Comparison of ENCODE assay signal across 8 mouse cellular contexts in genomic region chr12:103425016-103425728, GRCm38 (mm10). TPM values are rescaled to one million over a fixed set of nuclear protein-coding genes. Genes with fewer than 3 reads are reported as not detected.
A peak's percentile ranks its signal among the peaks of the same experiment; 100 is the strongest.
DNase-seq lines count a peak whose midpoint lies in the region; ATAC-seq and TF ChIP-seq lines count a peak whose summit lies in the region.

No protein-coding gene starts in this region.

- DNase-seq in heart, adult 8-10 months (ENCODE audit: low spot score): no peak
- no peak for DNase-seq in ES-E14 (ENCODE audit: low read depth, low spot score)
- DNase-seq in spleen, postnatal 4 days (ENCODE audit: low spot score in 2 of 2): no peak
- no peak for DNase-seq in kidney, postnatal 14 days

- peaks cover 8 to 25% of the 10 kb centered on the region in 2 experiments for H3K4me1 ChIP-seq in heart, embryonic 14.5 days (ENCODE audit: control insufficient read depth in 2 of 2, insufficient read depth in 2 of 2, low read length in 2 of 2)
- H3K4me1 ChIP-seq in ES-E14 (ENCODE audit: control insufficient read depth in 2 of 2, insufficient read depth in 2 of 2, low read length in 2 of 2, poor library complexity in 1 of 2): peaks cover 4 to 7% of the 10 kb centered on the region in 2 experiments
- H3K4me1 ChIP-seq in limb, embryonic 15.5 days: peaks cover 27% of the 10 kb centered on the region
- H3K4me1 ChIP-seq in stomach, embryonic 16.5 days (ENCODE audit: control insufficient read depth, insufficient read depth, low read length): peaks cover 26% of the 10 kb centered on the region

- H3K4me2 ChIP-seq in heart, embryonic 14.5 days (ENCODE audit: low read length): peak overlapping the region; percentile 79
- H3K4me2 ChIP-seq in limb, embryonic 15.5 days: peak overlapping the region; percentile 63
- H3K4me2 ChIP-seq in stomach, embryonic 16.5 days (ENCODE audit: low read depth, low read length): peak overlapping the region; percentile 79

- H3K4me3 ChIP-seq in heart, embryonic 14.5 days (ENCODE audit: control insufficient read depth in 1 of 2, insufficient read depth in 1 of 2, low read depth in 1 of 2, low read length in 2 of 2): peak overlapping the region; percentile 87 to 93
- peak overlapping the region; percentile 88 to 96 for H3K4me3 ChIP-seq in ES-E14 (ENCODE audit: insufficient read depth in 1 of 2, low read depth in 1 of 2, low read length in 2 of 2, poor library complexity in 1 of 2, severe bottlenecking in 1 of 2)
- H3K4me3 ChIP-seq in limb, embryonic 15.5 days: peak overlapping the region; percentile 93
- H3K4me3 ChIP-seq in stomach, embryonic 16.5 days (replicated peaks; ENCODE audit: low read length): peak overlapping the region; percentile 64

- peak overlapping the region in 1 of 2 experiments; percentile 65; a peak in 2 of 4 replicates for H3K27ac ChIP-seq in heart, embryonic 14.5 days (replicated peaks in 1 of 2; ENCODE audit: control insufficient read depth in 1 of 2, insufficient read depth in 1 of 2, low read depth in 2 of 2, low read length in 2 of 2)
- peak overlapping the region; percentile 69; the same call in 1 of the 2 replicates for H3K27ac ChIP-seq in ES-E14 (ENCODE audit: insufficient read depth, low read depth, low read length, poor library complexity, severe bottlenecking)
- H3K27ac ChIP-seq in limb, embryonic 15.5 days: no peak overlapping the region
- no peak overlapping the region; the same call in 1 of the 2 replicates for H3K27ac ChIP-seq in stomach, embryonic 16.5 days (ENCODE audit: low read length)

- H3K36me3 ChIP-seq in heart, embryonic 14.5 days (ENCODE audit: control insufficient read depth, insufficient read depth, low read length): peaks cover 24% of the 10 kb centered on the region
- H3K36me3 ChIP-seq in ES-E14 (ENCODE audit: control insufficient read depth, insufficient read depth, low read length, poor library complexity, severe bottlenecking): peaks cover 10% of the 10 kb centered on the region
- peaks cover 8% of the 10 kb centered on the region; the same call in 1 of the 2 replicates for H3K36me3 ChIP-seq in limb, embryonic 15.5 days
- H3K36me3 ChIP-seq in stomach, embryonic 16.5 days (ENCODE audit: control insufficient read depth, insufficient read depth, low read length): peaks cover 4% of the 10 kb centered on the region; the same call in 1 of the 2 replicates

- no peaks in the 10 kb centered on the region for H3K9me3 ChIP-seq in heart, embryonic 14.5 days (ENCODE audit: control insufficient read depth, low read length)
- no peaks in the 10 kb centered on the region for H3K9me3 ChIP-seq in ES-E14 (ENCODE audit: control insufficient read depth, insufficient read depth, low read depth, low read length)
- H3K9me3 ChIP-seq in limb, embryonic 15.5 days: no peaks in the 10 kb centered on the region
- no peaks in the 10 kb centered on the region for H3K9me3 ChIP-seq in stomach, embryonic 16.5 days (replicated peaks; ENCODE audit: control insufficient read depth, low read length)

- peak overlapping the region; percentile 95 for H3K9ac ChIP-seq in heart, embryonic 14.5 days (ENCODE audit: low read length)
- H3K9ac ChIP-seq in ES-E14 (ENCODE audit: insufficient read depth, low read depth, low read length, poor library complexity, severe bottlenecking): peak overlapping the region; percentile 98
- peak overlapping the region; percentile 78 for H3K9ac ChIP-seq in limb, embryonic 15.5 days
- peak overlapping the region; percentile 78 for H3K9ac ChIP-seq in stomach, embryonic 16.5 days (ENCODE audit: low read length)

- 7% methylated on average over 33 of the region's 33 CpGs for WGBS in heart, embryonic 14.5 days
- WGBS in limb, embryonic 15.5 days: 8% methylated on average over 33 of the region's 33 CpGs
- WGBS in stomach, embryonic 16.5 days: 7% methylated on average over 33 of the region's 33 CpGs

- in situ Hi-C loops in ES-E14 (cut with MboI; ENCODE audit: low sequenced_read_pairs in 2 of 2, unreplicated experiment in 2 of 2): no loop called here

- peak; percentile 10; the same call in 1 of the 2 replicates for ATAC-seq in heart, embryonic 14.5 days (ENCODE audit: insufficient number of reproducible peaks, insufficient read depth, low FRiP score, low read depth)
- ATAC-seq in erythroid progenitor cell, adult 5-6 weeks (replicated peaks; ENCODE audit: low FRiP score, poor library complexity, severe bottlenecking): peak; percentile 34; the same call in 1 of the 2 replicates
- ATAC-seq in limb, embryonic 15.5 days (ENCODE audit: insufficient number of reproducible peaks, low FRiP score, low TSS enrichment, low read depth): no peak
- ATAC-seq in stomach, embryonic 16.5 days (ENCODE audit: insufficient read depth, low FRiP score): no peak

- H3K27me3 ChIP-seq in heart, embryonic 14.5 days (ENCODE audit: control insufficient read depth, insufficient read depth, low read length): no peaks in the 10 kb centered on the region
- H3K27me3 ChIP-seq in limb, embryonic 15.5 days: no peaks in the 10 kb centered on the region
- H3K27me3 ChIP-seq in stomach, embryonic 16.5 days (ENCODE audit: control insufficient read depth, insufficient read depth, low read length): no peaks in the 10 kb centered on the region

TF ChIP-seq in ES-E14, 5 proteins besides CTCF, POLR2A, EP300 and RAD21:
- TF ChIP-seq ZNF384 (IDR thresholded peaks at IDR 0.05; ENCODE audit: low read depth, low read length) (no peak), ZC3H11A (IDR thresholded peaks at IDR 0.05; ENCODE audit: borderline replicate concordance, low read depth, low read length) (no peak), MAFK (IDR thresholded peaks at IDR 0.05; ENCODE audit: insufficient read depth, low read depth, low read length) (no peak), HCFC1 (IDR thresholded peaks at IDR 0.05; ENCODE audit: borderline replicate concordance, insufficient read depth, low read length) (no peak), CHD2 (IDR thresholded peaks at IDR 0.05; ENCODE audit: low read depth, low read length) (no peak)
TF ChIP-seq in ES-E14: peak in this region for 0.

RNA-seq across cellular contexts. Expression of gene Ddx24, which starts 0.5 kb away (rescaled TPM):
- 55.5 and 62.9 TPM in 2 replicates for polyA plus RNA-seq in heart, embryonic 14.5 days (2014; fragmentation: Nextera tagmentation; extraction: Ambion mirVana)
- total RNA-seq in heart, adult 8-10 months (2022): 10 to 100 TPM; 88.5 to 95.6 (median 91.7) TPM
- 86.2 and 107 TPM in 2 replicates for total RNA-seq in ES-E14 (2012; rRNA removed)
- 41.9 and 51.5 TPM in 2 replicates for total RNA-seq in erythroid progenitor cell, adult 5-6 weeks (2015; ENCODE audit: low replicate concordance)
- total RNA-seq in erythroid progenitor cell, adult 5-6 weeks (2017; ENCODE audit: low replicate concordance): 61.6 and 62.0 TPM in 2 replicates
- polyA plus RNA-seq in limb, embryonic 15.5 days (2015; fragmentation: Nextera tagmentation; extraction: Ambion mirVana): 91.4 and 94.7 TPM in 2 replicates
- polyA plus RNA-seq in stomach, embryonic 16.5 days (2015; fragmentation: Nextera tagmentation; extraction: Ambion mirVana): 79.8 and 85.7 TPM in 2 replicates

RNA-seq across cellular contexts. Expression of gene Ifi27, which starts 8.8 kb away (rescaled TPM):
- 34.7 and 38.4 TPM in 2 replicates for polyA plus RNA-seq in heart, embryonic 14.5 days (2014; fragmentation: Nextera tagmentation; extraction: Ambion mirVana)
- total RNA-seq in heart, adult 8-10 months (2022): 10 to 100 TPM; 45.0 to 62.7 (median 52.4) TPM
- total RNA-seq in ES-E14 (2012; rRNA removed): 0.48 and 2.1 TPM in 2 replicates
- total RNA-seq in erythroid progenitor cell, adult 5-6 weeks (2015; ENCODE audit: low replicate concordance): 129 and 139 TPM in 2 replicates
- total RNA-seq in erythroid progenitor cell, adult 5-6 weeks (2017; ENCODE audit: low replicate concordance): 33.1 and 75.9 TPM in 2 replicates
- 62.4 and 78.0 TPM in 2 replicates for polyA plus RNA-seq in limb, embryonic 15.5 days (2015; fragmentation: Nextera tagmentation; extraction: Ambion mirVana)
- 49.3 and 56.6 TPM in 2 replicates for polyA plus RNA-seq in stomach, embryonic 16.5 days (2015; fragmentation: Nextera tagmentation; extraction: Ambion mirVana)

RNA-seq across cellular contexts. Expression of gene 9330161L09Rik, which starts 17.6 kb away (rescaled TPM):
- polyA plus RNA-seq in heart, embryonic 14.5 days (2014; fragmentation: Nextera tagmentation; extraction: Ambion mirVana): 0.68 and 1.0 TPM in 2 replicates
- total RNA-seq in heart, adult 8-10 months (2022): 1 to 10 TPM in 3 of 4 experiments, under 1 TPM in 1; 0.41 to 1.8 (median 1.2) TPM
- 2.1 and 3.8 TPM in 2 replicates for total RNA-seq in ES-E14 (2012; rRNA removed)
- 3.8 TPM in 1 of 2 replicates, not detected in the other for total RNA-seq in erythroid progenitor cell, adult 5-6 weeks (2015; ENCODE audit: low replicate concordance)
- 3.4 TPM in 1 of 2 replicates, not detected in the other for total RNA-seq in erythroid progenitor cell, adult 5-6 weeks (2017; ENCODE audit: low replicate concordance)
- 0.29 and 0.30 TPM in 2 replicates for polyA plus RNA-seq in limb, embryonic 15.5 days (2015; fragmentation: Nextera tagmentation; extraction: Ambion mirVana)
- polyA plus RNA-seq in stomach, embryonic 16.5 days (2015; fragmentation: Nextera tagmentation; extraction: Ambion mirVana): 0.18 and 0.39 TPM in 2 replicates

RNA-seq across cellular contexts. Expression of gene Ifi27l2a, which starts 18.3 kb away (rescaled TPM):
- polyA plus RNA-seq in heart, embryonic 14.5 days (2014; fragmentation: Nextera tagmentation; extraction: Ambion mirVana): 17.6 and 21.7 TPM in 2 replicates
- total RNA-seq in heart, adult 8-10 months (2022): 10 to 100 TPM; 20.2 to 34.4 (median 28.4) TPM
- 0.63 and 2.1 TPM in 2 replicates for total RNA-seq in ES-E14 (2012; rRNA removed)
- total RNA-seq in erythroid progenitor cell, adult 5-6 weeks (2015; ENCODE audit: low replicate concordance): 28.1 and 33.5 TPM in 2 replicates
- 16.0 and 20.4 TPM in 2 replicates for total RNA-seq in erythroid progenitor cell, adult 5-6 weeks (2017; ENCODE audit: low replicate concordance)
- polyA plus RNA-seq in limb, embryonic 15.5 days (2015; fragmentation: Nextera tagmentation; extraction: Ambion mirVana): 11.1 and 14.3 TPM in 2 replicates
- 17.0 and 18.1 TPM in 2 replicates for polyA plus RNA-seq in stomach, embryonic 16.5 days (2015; fragmentation: Nextera tagmentation; extraction: Ambion mirVana)

RNA-seq across cellular contexts. Expression of gene Ifi27l2b, which starts 31.9 kb away (rescaled TPM):
- polyA plus RNA-seq in heart, embryonic 14.5 days (2014; fragmentation: Nextera tagmentation; extraction: Ambion mirVana): 0.68 TPM in 1 of 2 replicates, not detected in the other
- not detected for total RNA-seq in heart, adult 8-10 months (2022)
- total RNA-seq in ES-E14 (2012; rRNA removed): 0.58 TPM in 1 of 2 replicates, not detected in the other
- total RNA-seq in erythroid progenitor cell, adult 5-6 weeks (2015; ENCODE audit: low replicate concordance): not detected in 2 replicates
- not detected in 2 replicates for total RNA-seq in erythroid progenitor cell, adult 5-6 weeks (2017; ENCODE audit: low replicate concordance)
- polyA plus RNA-seq in limb, embryonic 15.5 days (2015; fragmentation: Nextera tagmentation; extraction: Ambion mirVana): not detected in 2 replicates
- polyA plus RNA-seq in stomach, embryonic 16.5 days (2015; fragmentation: Nextera tagmentation; extraction: Ambion mirVana): 9.2 and 10.2 TPM in 2 replicates

Comparison
In these comparisons a context has a peak if more than half of its experiments do, and no peak if none do; other contexts are left out.
1. ATAC-seq: peak in heart, embryonic 14.5 days (single experiment) and erythroid progenitor cell, adult 5-6 weeks (single experiment); none in limb, embryonic 15.5 days (single experiment) and stomach, embryonic 16.5 days (single experiment).
2. RNA of gene Ifi27, which starts 8.8 kb away (total RNA-seq): 33.1 to 139 TPM in erythroid progenitor cell, adult 5-6 weeks and 45.0 to 62.7 TPM in heart, adult 8-10 months; 0.48 to 2.1 TPM in ES-E14; every median in the first group is over 10 times any median in the second.
3. Peak in every context shown above with its lines, with median percentiles within 50 percentile points of each other: H3K4me2 ChIP-seq, H3K4me3 ChIP-seq and H3K9ac ChIP-seq.